In the genomic region with DNA sequence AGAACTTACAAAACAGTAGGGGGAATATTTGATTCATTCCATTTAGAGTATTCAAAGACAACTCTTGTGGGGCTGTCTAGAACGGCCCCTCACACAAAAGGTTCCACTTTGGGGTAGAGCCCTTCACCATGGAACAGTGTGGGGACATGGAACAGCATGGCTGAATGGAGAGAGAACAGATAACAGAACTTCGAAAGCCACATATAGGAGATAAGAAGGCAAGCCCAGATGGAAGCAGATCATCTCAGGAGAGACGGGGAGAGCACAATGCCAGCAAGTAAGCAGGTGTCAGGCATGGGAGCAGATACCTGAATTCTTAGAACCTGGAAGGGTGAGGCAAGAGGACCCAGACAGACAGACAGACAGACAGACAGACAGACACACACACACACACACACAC, we compare ENCODE assay signal across 22 mouse cellular contexts.
DNase-seq lines count a peak whose midpoint lies in the region; ATAC-seq and TF ChIP-seq lines count a peak whose summit lies in the region.
"Had no signal": no experiment of that assay in that cellular context is flagged by ENCODE, and none has a peak within 500 bp of the region (broad histone marks: within the 10 kb centered on the region; RNA-seq: fewer than 3 reads in every experiment).

No protein-coding gene starts in this region.

- TF ChIP-seq CTCF in G1E (IDR thresholded peaks at IDR 0.05; ENCODE audit: low read depth, low read length) = no peak
- TF ChIP-seq CTCF in liver, embryonic 14.5 days (IDR thresholded peaks at IDR 0.05; ENCODE audit: low read depth) = no peak

- TF ChIP-seq EP300 in liver, embryonic 14.5 days (IDR thresholded peaks at IDR 0.05; ENCODE audit: low read depth) = no peak

- H3K4me1 ChIP-seq in G1E (ENCODE audit: insufficient read depth, low read depth, low read length) = peaks cover 43% of the 10 kb centered on the region
- peaks cover 6 to 13% of the 10 kb centered on the region in 2 experiments for H3K4me1 ChIP-seq in liver, embryonic 14.5 days (replicated peaks; ENCODE audit: control insufficient read depth in 2 of 2, insufficient read depth in 2 of 2, low read length in 1 of 2)
- H3K4me1 ChIP-seq: forebrain, embryonic 12.5 days; hindbrain, embryonic 10.5 days; hindbrain, embryonic 13.5 days had no signal

- no peak overlapping the region for H3K4me2 ChIP-seq in liver, embryonic 14.5 days (ENCODE audit: low read depth)
- H3K4me2 ChIP-seq: embryonic facial prominence, embryonic 13.5 days; forebrain, embryonic 12.5 days; forebrain, embryonic 15.5 days; heart, embryonic 11.5 days; hindbrain, embryonic 13.5 days; intestine, embryonic 15.5 days had no signal

- no peak overlapping the region; the same call in 1 of the 2 replicates for H3K4me3 ChIP-seq in G1E (ENCODE audit: low read depth, low read length)
- no peak overlapping the region for H3K4me3 ChIP-seq in liver, embryonic 14.5 days (ENCODE audit: insufficient read depth in 1 of 2, low read depth in 2 of 2, low read length in 2 of 2)
- H3K4me3 ChIP-seq: embryonic facial prominence, embryonic 10.5 days; embryonic facial prominence, embryonic 13.5 days; erythroblast, embryonic 14.5 days; forebrain, embryonic 12.5 days; forebrain, embryonic 15.5 days; hindbrain, embryonic 10.5 days; hindbrain, embryonic 13.5 days; intestine, embryonic 15.5 days had no signal

- H3K36me3 ChIP-seq in G1E (replicated peaks) = no peaks in the 10 kb centered on the region
- H3K36me3 ChIP-seq in liver, embryonic 14.5 days (replicated peaks; ENCODE audit: control insufficient read depth, insufficient read depth, low read depth) = no peaks in the 10 kb centered on the region
- H3K36me3 ChIP-seq: embryonic facial prominence, embryonic 10.5 days; embryonic facial prominence, embryonic 13.5 days; forebrain, embryonic 12.5 days; forebrain, embryonic 15.5 days; intestine, embryonic 15.5 days had no signal

- WGBS in liver, embryonic 14.5 days (ENCODE audit: insufficient replicate concordance) = 29% methylated on average over 3 of the region's 3 CpGs

- H3K9me3 ChIP-seq in G1E (replicated peaks) = no peaks in the 10 kb centered on the region
- H3K9me3 ChIP-seq in liver, embryonic 14.5 days (ENCODE audit: control insufficient read depth, low read length) = no peaks in the 10 kb centered on the region
- H3K9me3 ChIP-seq: embryonic facial prominence, embryonic 10.5 days; embryonic facial prominence, embryonic 13.5 days; forebrain, embryonic 12.5 days; forebrain, embryonic 15.5 days; hindbrain, embryonic 10.5 days; hindbrain, embryonic 13.5 days; intestine, embryonic 15.5 days had no signal

- no peaks in the 10 kb centered on the region for H3K27me3 ChIP-seq in G1E (ENCODE audit: insufficient read depth, low read length)
- H3K27me3 ChIP-seq in liver, embryonic 14.5 days (ENCODE audit: control insufficient read depth, insufficient read depth, low read length) = no peaks in the 10 kb centered on the region
- H3K27me3 ChIP-seq: embryonic facial prominence, embryonic 13.5 days; forebrain, embryonic 12.5 days; forebrain, embryonic 15.5 days; hindbrain, embryonic 13.5 days; intestine, embryonic 15.5 days had no signal

- ATAC-seq in G1E (ENCODE audit: extremely low read depth, insufficient number of reproducible peaks, low FRiP score, poor library complexity, severe bottlenecking) = peak; percentile 41; the same call in 1 of the 2 replicates
- peak; percentile 62; the same call in 1 of the 2 replicates for ATAC-seq in liver, embryonic 14.5 days (ENCODE audit: insufficient read depth)
- no peak for ATAC-seq in cerebellum, adult (ENCODE audit: insufficient number of reproducible peaks, low FRiP score, low TSS enrichment)
- ATAC-seq: forebrain, embryonic 15.5 days; hindbrain, embryonic 16.5 days; intestine, embryonic 15.5 days had no signal

- DNase-seq in heart, adult 11 months = peak; percentile 41
- DNase-seq in heart, postnatal 4 days = no peak
- no peak for DNase-seq in G1E (ENCODE audit: low spot score)
- no peak for DNase-seq in liver, embryonic 14.5 days (ENCODE audit: low read depth in 3 of 3, low spot score in 3 of 3)
- no peak for DNase-seq in adrenal gland, postnatal 14 days
- DNase-seq: adrenal gland, adult 2 months; adrenal gland, postnatal 25 days; cerebellum, adult 18-20 months; cerebellum, adult 9-10 months; cerebellum, postnatal 14 days; gastrocnemius, postnatal 36 days had no signal

- H3K27ac ChIP-seq in liver, embryonic 14.5 days = no peak overlapping the region
- H3K27ac ChIP-seq: embryonic facial prominence, embryonic 10.5 days; embryonic facial prominence, embryonic 13.5 days; forebrain, embryonic 12.5 days; forebrain, embryonic 15.5 days; hindbrain, embryonic 10.5 days; hindbrain, embryonic 13.5 days; intestine, embryonic 15.5 days had no signal

- H3K9ac ChIP-seq in liver, embryonic 14.5 days (replicated peaks) = no peak overlapping the region
- H3K9ac ChIP-seq: embryonic facial prominence, embryonic 13.5 days; forebrain, embryonic 12.5 days; forebrain, embryonic 15.5 days; hindbrain, embryonic 13.5 days; intestine, embryonic 15.5 days had no signal
